Mouse (Mus musculus): ENCODE data around the gene Smug1.

GRCm38 (mm10) chr15:103187803-103188202 is 20.9 kb upstream of the Smug1 start:
- TF ChIP-seq CTCF (IDR thresholded peaks at IDR 0.05; ENCODE audit: control insufficient read depth, insufficient read depth, low read length) (no peak), POLR2A (IDR thresholded peaks at IDR 0.05; ENCODE audit: borderline replicate concordance, control insufficient read depth, low read depth, low read length) (no peak)
